Mouse (Mus musculus) lung, embryonic 16.5 days (tissue): ENCODE measurements around the gene Myrfl. TPM values are rescaled to one million over a fixed set of nuclear protein-coding genes. Genes with fewer than 3 reads are reported as not detected.

Source experiments
- ATAC-seq: fragments of 200-750 bp; cut with Nextera tagmentation; 2 replicates; pipeline ENCODE4 v1.8.0; 2017; ENCODE audit warnings: low read depth, mild to moderate bottlenecking, moderate library complexity
- H3K27ac ChIP-seq: fragments of 300-500 bp; sonication (generic); 2 replicates; pipeline ENCODE4 v1.5.1; 2014; ENCODE audit warnings: mild to moderate bottlenecking, control low read depth, low read length
- H3K27me3 ChIP-seq: fragments of 300-500 bp; sonication (generic); 2 replicates; pipeline ENCODE4 v1.6.1; 2014; ENCODE audit warnings: low read depth, low read length, mixed read lengths; ENCODE audit not compliant: control insufficient read depth, insufficient read depth
- H3K36me3 ChIP-seq: fragments of 300-500 bp; sonication (generic); 2 replicates; pipeline ENCODE4 v1.6.1; 2014; ENCODE audit warnings: low read length; ENCODE audit not compliant: control insufficient read depth, insufficient read depth
- H3K4me1 ChIP-seq: fragments of 300-500 bp; sonication (generic); replicated peaks from 2 replicates; pipeline ENCODE4 v1.6.1; 2014; ENCODE audit warnings: low read length, mixed read lengths; ENCODE audit not compliant: control insufficient read depth, insufficient read depth
- H3K4me2 ChIP-seq: fragments of 300-500 bp; sonication (generic); 2 replicates; pipeline ENCODE4 v1.6.1; 2014; ENCODE audit warnings: low read depth, low read length, control low read depth
- H3K4me3 ChIP-seq: fragments of 300-500 bp; sonication (generic); 2 replicates; pipeline ENCODE4 v1.5.1; 2014; ENCODE audit warnings: mild to moderate bottlenecking, low read length, control low read depth
- H3K9ac ChIP-seq: fragments of 300-500 bp; sonication (generic); 2 replicates; pipeline ENCODE4 v1.6.1; 2014; ENCODE audit warnings: low read length, control low read depth
- H3K9me3 ChIP-seq: fragments of 300-500 bp; sonication (generic); 2 replicates; pipeline ENCODE4 v1.6.1; 2016; ENCODE audit warnings: low read length; ENCODE audit not compliant: control insufficient read depth
- WGBS: fragments of 180-500 bp; shearing (Covaris S2); extraction: QIAGEN DNeasy Blood & Tissue Kit; methylation state at CpG from one replicate; pipeline ENCODE4 v1.1.7; 2014; 5-methylcytosine and 5-hydroxymethylcytosine counted together
- polyA plus RNA-seq: library from polyadenylated mRNA; unstranded; fragments of >200 nt; fragmentation: Nextera tagmentation; extraction: Ambion mirVana; gene quantifications from 2 replicates; pipeline ENCODE4 v1.2.1, GENCODE M21; 2015

Gene Myrfl
- polyA plus RNA-seq, 1 experiment from 2014 or later = 0.08 TPM

DNA sequence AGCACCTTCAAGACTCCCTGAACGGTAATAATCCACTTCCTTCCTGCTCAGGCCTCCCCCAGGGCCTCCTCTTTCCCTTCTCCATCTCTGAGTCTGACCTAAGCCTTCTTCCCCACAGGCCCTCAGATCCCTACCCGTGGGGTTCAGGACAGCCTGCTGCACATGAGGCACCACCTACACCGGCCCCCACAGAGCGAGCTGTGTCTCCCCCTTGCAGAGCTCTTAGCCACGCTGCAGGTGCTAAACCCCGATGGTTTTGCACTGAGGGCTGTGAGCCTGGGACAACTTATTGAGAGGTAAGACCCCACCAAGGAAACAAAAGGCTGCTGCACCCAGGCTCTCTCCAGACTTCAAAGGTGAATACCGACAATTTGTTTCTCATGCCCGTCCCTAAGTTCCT is 19.9 kb upstream of the Myrfl start:
- Histone ChIP-seq H3K4me2 (no peak overlapping the region), H3K36me3 (peaks cover 8% of the 10 kb centered on the region; the same call in 1 of the 2 replicates), H3K27ac (no peak overlapping the region), H3K27me3 (no peaks in the 10 kb centered on the region), H3K4me3 (no peak overlapping the region), H3K9me3 (no peaks in the 10 kb centered on the region), H3K9ac (no peak overlapping the region), H3K4me1 (no peaks in the 10 kb centered on the region)
- 75% methylated on average over 8 of the region's 8 CpGs for WGBS
- no peak for ATAC-seq

- Histone ChIP-seq H3K27me3 (no peaks in the 10 kb centered on the region), H3K9ac (no peak overlapping the region), H3K4me2 (no peak overlapping the region), H3K4me1 (no peaks in the 10 kb centered on the region), H3K9me3 (no peaks in the 10 kb centered on the region), H3K36me3 (peaks cover 8% of the 10 kb centered on the region), H3K27ac (no peak overlapping the region), H3K4me3 (no peak overlapping the region)
- ATAC-seq = no peak
- 90% methylated on average over 8 of the region's 8 CpGs for WGBS
These were observed 18.6 kb upstream of the Myrfl start for GRCm38 (mm10) chr10:116915286-116915685.

DNA sequence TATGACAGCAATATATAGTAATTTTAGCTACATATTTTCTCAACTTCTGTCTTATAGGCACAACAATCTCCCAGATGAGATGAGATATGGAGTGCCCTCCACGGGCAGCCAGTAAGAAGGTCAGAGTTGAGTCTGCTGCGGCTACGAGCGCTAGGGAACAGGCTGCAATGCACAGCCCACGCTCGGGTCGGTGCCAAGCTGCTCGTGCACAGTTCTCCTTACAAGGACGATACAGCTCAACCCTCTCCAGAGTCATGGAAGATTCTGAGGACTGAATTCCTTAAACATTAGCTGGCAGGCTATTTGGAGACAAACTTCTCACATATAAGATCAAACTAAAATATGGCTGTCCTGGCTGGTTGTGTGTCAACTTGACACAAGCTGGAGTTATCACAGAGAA is 17.9 kb upstream of the Myrfl start:
- ATAC-seq = no peak
- WGBS = 71% methylated on average over 9 of the region's 9 CpGs
- H3K9ac ChIP-seq = no peak overlapping the region
- no peaks in the 10 kb centered on the region for H3K4me1 ChIP-seq
- no peaks in the 10 kb centered on the region for H3K27me3 ChIP-seq
- no peaks in the 10 kb centered on the region for H3K9me3 ChIP-seq
- H3K36me3 ChIP-seq = peaks cover 14% of the 10 kb centered on the region
- H3K4me3 ChIP-seq = no peak overlapping the region
- H3K27ac ChIP-seq = no peak overlapping the region
- no peak overlapping the region for H3K4me2 ChIP-seq

DNA sequence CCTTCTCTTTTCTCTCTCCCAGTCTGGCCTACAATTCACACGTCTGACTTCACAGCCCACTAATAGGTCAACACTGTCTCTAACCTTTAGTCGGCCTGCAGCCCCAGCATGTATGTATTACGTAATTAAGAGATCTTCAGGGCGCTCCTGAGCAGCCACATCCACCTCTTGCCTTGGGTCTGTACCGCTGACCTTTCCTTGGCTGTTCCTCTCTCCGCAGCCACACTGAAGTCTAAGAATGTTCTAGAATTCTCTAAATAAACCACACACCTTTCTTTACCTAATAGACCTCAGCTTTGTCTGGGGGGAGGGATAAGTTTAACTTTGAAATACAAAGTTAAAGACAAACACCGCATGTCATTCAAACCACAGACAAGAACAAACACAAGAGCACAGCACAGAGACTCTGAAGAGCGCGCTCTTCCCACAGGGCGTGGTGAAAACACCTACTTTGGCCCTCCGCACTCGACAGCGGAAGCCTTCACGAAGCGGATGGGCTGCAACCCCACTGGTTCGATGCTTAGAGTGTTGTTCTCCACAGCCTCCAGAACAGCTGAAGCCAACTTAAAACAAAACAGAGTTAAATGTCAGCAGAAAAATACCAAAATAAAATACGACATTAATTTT is 17.0 kb upstream of the Myrfl start:
- Histone ChIP-seq H3K27ac (no peak overlapping the region), H3K4me3 (no peak overlapping the region), H3K36me3 (peaks cover 16% of the 10 kb centered on the region), H3K9ac (no peak overlapping the region), H3K4me1 (no peaks in the 10 kb centered on the region), H3K9me3 (no peaks in the 10 kb centered on the region), H3K27me3 (no peaks in the 10 kb centered on the region), H3K4me2 (no peak overlapping the region)
- peak; percentile 45 for ATAC-seq
- WGBS = 72% methylated on average over 17 of the region's 17 CpGs

DNA sequence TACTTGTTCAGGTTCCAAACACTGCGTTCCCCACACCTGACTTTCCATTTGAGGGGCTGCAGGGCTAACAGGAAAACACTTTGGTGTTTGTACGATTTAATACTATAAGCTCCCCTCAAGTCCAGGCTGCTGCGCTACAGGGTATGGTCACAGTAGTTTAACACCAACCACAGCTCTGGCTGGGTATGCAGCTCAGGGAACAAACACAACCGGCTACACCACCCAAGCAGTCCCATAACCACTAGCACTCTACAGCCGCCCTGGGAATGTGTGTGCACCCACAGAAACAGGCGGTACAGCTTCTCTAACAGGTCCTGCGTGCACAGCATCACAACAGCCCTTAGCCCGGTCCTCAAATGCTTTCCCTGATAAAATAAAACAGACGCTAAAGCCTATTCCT is 16.1 kb upstream of the Myrfl start:
- ATAC-seq = no peak
- Histone ChIP-seq H3K27ac (no peak overlapping the region), H3K4me2 (no peak overlapping the region), H3K9ac (no peak overlapping the region), H3K36me3 (peaks cover 21% of the 10 kb centered on the region), H3K9me3 (no peaks in the 10 kb centered on the region), H3K4me3 (no peak overlapping the region), H3K4me1 (no peaks in the 10 kb centered on the region), H3K27me3 (no peaks in the 10 kb centered on the region)
- 84% methylated on average over 9 of the region's 9 CpGs for whole genome bisulfite sequencing

DNA sequence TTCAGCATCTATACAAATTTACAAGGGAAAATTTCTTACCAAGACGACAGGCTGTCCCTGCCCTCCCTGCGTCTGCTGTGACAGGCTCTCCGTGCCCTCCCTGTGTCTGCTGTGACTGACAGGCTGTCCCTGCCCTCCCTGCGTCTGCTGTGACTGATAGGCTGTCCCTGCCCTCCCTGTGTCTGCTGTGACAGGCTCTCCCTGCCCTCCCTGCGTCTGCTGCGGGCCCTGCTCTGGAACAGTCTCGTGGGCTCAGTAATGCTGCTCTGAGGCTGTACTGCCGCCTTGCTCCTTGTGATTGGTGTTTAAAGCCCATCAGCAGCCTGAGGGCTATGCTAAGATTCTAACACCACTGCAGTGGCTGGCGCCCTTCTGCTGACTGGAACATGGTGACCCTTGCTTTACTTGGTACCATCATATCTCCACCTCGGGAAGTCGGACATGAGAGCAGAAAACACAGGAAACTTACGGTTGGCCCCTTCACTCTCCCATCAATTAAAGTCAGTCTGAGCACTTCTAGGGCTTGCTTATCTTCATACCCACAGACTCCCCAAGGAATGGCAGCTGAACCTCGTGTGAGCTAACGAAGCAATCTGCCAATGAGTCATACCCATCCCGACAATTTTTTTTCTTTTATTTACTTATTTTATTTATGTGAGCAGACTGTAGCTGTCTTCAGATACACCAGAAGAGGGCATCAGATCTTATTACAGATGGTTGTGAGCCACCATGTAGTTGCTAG is 12.4 kb upstream of the Myrfl start:
- no peak for ATAC-seq
- 69% methylated on average over 15 of the region's 15 CpGs for WGBS
- H3K27me3 ChIP-seq = no peaks in the 10 kb centered on the region
- no peak overlapping the region for H3K9ac ChIP-seq
- no peak overlapping the region for H3K4me2 ChIP-seq
- H3K4me3 ChIP-seq = no peak overlapping the region
- H3K36me3 ChIP-seq = peaks cover 30% of the 10 kb centered on the region
- no peaks in the 10 kb centered on the region for H3K4me1 ChIP-seq
- no peaks in the 10 kb centered on the region for H3K9me3 ChIP-seq
- no peak overlapping the region for H3K27ac ChIP-seq

- ATAC-seq = no peak
- WGBS = 90% methylated on average over 9 of the region's 9 CpGs
- Histone ChIP-seq H3K9me3 (no peaks in the 10 kb centered on the region), H3K27ac (no peak overlapping the region), H3K9ac (no peak overlapping the region), H3K36me3 (peaks cover 27% of the 10 kb centered on the region), H3K4me1 (no peaks in the 10 kb centered on the region), H3K4me3 (no peak overlapping the region), H3K27me3 (no peaks in the 10 kb centered on the region), H3K4me2 (no peak overlapping the region)
These were observed 10.1 kb upstream of the Myrfl start for GRCm38 (mm10) chr10:116906794-116907193.

DNA sequence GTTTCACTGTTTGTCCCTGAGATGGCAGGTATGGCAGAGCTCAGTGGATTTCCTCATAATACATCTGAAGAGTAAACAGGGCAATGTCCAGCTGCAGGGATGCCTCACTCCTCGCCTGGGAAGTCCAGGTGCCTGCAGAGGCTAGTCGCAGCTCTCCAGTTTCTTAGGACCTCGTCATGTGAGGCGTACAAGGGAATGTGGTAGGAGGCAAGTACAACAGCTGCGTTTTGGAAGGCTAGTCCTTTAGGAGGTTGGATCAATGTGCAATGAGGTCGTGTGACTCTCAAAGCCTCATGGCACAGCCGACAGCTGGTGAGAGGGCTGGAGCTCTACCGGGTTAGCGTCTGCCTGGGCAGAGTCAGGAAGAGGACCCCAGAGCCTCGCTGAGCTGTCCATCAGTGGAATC is 7.8 kb upstream of the Myrfl start:
- Histone ChIP-seq H3K27me3 (no peaks in the 10 kb centered on the region), H3K36me3 (peaks cover 20% of the 10 kb centered on the region), H3K27ac (no peak overlapping the region), H3K9ac (no peak overlapping the region), H3K4me2 (no peak overlapping the region), H3K4me3 (no peak overlapping the region), H3K9me3 (no peaks in the 10 kb centered on the region), H3K4me1 (no peaks in the 10 kb centered on the region)
- WGBS = 79% methylated on average over 10 of the region's 10 CpGs
- no peak for ATAC-seq

DNA sequence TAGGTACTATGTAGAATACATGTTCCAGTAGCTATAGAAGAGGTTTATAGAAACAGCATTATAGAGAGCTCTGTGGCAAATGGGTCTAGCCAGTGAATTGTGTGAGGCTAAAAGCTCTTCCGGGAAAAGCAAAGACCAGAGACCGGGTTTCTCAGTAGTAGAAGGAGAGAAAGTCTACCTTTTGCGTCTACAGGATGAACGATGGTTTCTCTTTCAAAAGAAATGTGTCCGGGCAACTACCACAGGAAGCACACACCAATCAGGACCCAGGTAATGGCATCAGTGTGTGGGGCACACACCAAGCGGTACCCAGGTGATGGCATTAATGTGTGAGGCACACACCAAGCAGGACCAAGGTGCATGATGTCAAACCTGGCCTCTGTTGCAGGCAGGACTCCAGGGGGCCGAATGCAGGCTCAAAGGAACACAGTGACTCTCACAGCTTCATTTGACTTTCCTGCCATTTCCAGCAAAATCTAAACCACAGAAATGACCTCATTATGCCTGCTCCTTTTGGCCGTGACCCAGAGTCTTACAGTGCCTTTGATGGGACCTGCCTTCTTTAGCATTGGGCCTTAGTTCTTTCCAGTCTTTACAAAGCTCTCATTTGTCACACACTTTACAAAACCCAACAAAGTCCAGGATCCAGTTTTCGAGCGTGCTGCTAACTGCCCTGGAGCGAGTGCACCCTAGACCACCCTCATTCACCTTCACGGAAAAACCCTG is 1.4 kb downstream of the Myrfl start:
- no peak for ATAC-seq
- Histone ChIP-seq H3K27ac (no peak overlapping the region), H3K4me3 (no peak overlapping the region), H3K27me3 (no peaks in the 10 kb centered on the region), H3K36me3 (no peaks in the 10 kb centered on the region), H3K4me1 (no peaks in the 10 kb centered on the region), H3K4me2 (no peak overlapping the region), H3K9ac (no peak overlapping the region), H3K9me3 (no peaks in the 10 kb centered on the region)
- WGBS = 88% methylated on average over 12 of the region's 12 CpGs
